Mouse (Mus musculus) cortical plate, adult 2 months (tissue): ENCODE measurements around the gene Serpinb1c. TPM values are rescaled to one million over a fixed set of nuclear protein-coding genes. Genes with fewer than 3 reads are reported as not detected.
"Not testable (repeated sequence)": the region's sequence is repeated elsewhere in the genome, so short reads cannot be mapped to it uniquely, and the experiment has no call there.

Experiments used
- H3K27ac ChIP-seq: fragments of 200-500 bp; 2 replicates; pipeline ENCODE4 v1.5.1; 2012; ENCODE audit warnings: low read length, control low read depth, inconsistent platforms; ENCODE audit not compliant: insufficient read depth
- H3K4me1 ChIP-seq: fragments of 200-500 bp; 2 replicates; pipeline ENCODE4 v1.6.1; 2011; ENCODE audit warnings: low read length; ENCODE audit not compliant: control insufficient read depth, insufficient read depth
- H3K4me3 ChIP-seq: fragments of 200-500 bp; 2 replicates; pipeline ENCODE4 v1.5.1; 2011; ENCODE audit warnings: mild to moderate bottlenecking, low read length, control low read depth; ENCODE audit not compliant: insufficient read depth
- CTCF ChIP-seq: fragments of 200-500 bp; IDR thresholded peaks from 2 replicates; pipeline ENCODE4 v1.5.1; 2011; ENCODE audit warnings: mild to moderate bottlenecking, control low read depth, low read length; ENCODE audit not compliant: insufficient read depth; ENCODE audit errors: extremely low read depth
- POLR2A ChIP-seq: fragments of 200-500 bp; IDR thresholded peaks from 2 replicates; pipeline ENCODE4 v1.6.1; 2011; ENCODE audit warnings: mild to moderate bottlenecking, low read length, control low read depth; ENCODE audit not compliant: insufficient read depth; ENCODE audit errors: extremely low read depth
- polyA plus RNA-seq: library from polyadenylated mRNA; depleted of rRNA; stranded (reverse); fragments of >200 nt; gene quantifications from 2 replicates; pipeline ENCODE4 v1.2.3, GENCODE M21; 2012

The Serpinb1c gene
- polyA plus RNA-seq, 1 experiment = not detected

DNA sequence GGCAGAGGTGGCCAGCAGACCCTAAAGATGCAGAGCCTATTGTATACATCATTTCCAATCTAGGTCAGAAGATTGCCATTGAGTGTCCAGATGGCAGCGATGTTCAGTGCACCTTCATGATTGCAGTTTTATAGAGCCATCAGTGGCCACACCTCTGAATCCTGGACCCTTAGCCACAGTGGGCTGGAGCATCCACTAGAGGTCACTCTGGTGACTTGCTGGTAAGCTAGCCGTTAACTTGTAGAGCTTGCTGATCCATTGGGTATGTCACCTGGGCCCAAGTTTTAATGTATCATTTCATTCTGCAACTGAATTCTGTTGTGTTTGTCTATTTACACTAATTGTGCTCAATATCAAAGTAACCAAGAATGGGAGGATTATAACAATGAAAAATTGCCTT lies 32.4 kb downstream of the Serpinb1c start:
- no peaks in the 10 kb centered on the region for H3K4me1 ChIP-seq
- no peak overlapping the region for H3K27ac ChIP-seq
- H3K4me3 ChIP-seq = no peak overlapping the region
- TF ChIP-seq POLR2A (no peak), CTCF (no peak)

GRCm38 (mm10) chr13:32864529-32864928 lies 33.5 kb downstream of the Serpinb1c start:
- H3K27ac ChIP-seq, H3K4me3 ChIP-seq, H3K4me1 ChIP-seq: not testable (repeated sequence)

GRCm38 (mm10) chr13:32863456-32863855 lies 34.6 kb downstream of the Serpinb1c start:
- H3K27ac ChIP-seq = no peak overlapping the region
- TF ChIP-seq CTCF (no peak), POLR2A (no peak)
- H3K4me1 ChIP-seq = no peaks in the 10 kb centered on the region
- H3K4me3 ChIP-seq = no peak overlapping the region

GRCm38 (mm10) chr13:32860821-32861220 lies 37.2 kb downstream of the Serpinb1c start:
- no peak overlapping the region for H3K27ac ChIP-seq
- TF ChIP-seq POLR2A = no peak
- TF ChIP-seq CTCF = no peak
- no peak overlapping the region for H3K4me3 ChIP-seq
- H3K4me1 ChIP-seq = no peaks in the 10 kb centered on the region

GRCm38 (mm10) chr13:32853073-32853472 lies 44.9 kb downstream of the Serpinb1c start:
- TF ChIP-seq CTCF (no peak), POLR2A (no peak)
- H3K4me1 ChIP-seq = no peaks in the 10 kb centered on the region
- no peak overlapping the region for H3K4me3 ChIP-seq
- no peak overlapping the region for H3K27ac ChIP-seq

DNA sequence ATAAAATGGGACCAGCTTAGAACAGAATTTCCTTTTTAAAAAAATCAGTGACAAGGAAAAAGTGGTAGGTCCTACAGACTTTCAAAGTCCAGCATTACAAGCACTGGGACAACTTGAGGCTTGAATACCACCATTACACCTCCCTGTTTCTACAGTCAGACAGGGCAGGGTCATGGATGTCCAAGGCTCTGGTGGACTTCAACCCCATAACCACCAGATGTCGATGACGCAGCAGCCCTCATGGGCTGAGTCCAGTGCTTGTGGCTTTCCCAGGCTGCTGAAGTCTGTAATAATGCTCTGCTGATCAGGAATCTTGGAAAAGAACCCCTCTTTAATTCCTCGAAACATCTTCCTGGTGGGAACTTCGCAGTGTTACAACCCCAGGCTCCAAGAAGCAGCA lies 45.5 kb downstream of the Serpinb1c start:
- TF ChIP-seq POLR2A = no peak
- H3K27ac ChIP-seq = no peak overlapping the region

GRCm38 (mm10) chr13:32851967-32852366 lies 46.0 kb downstream of the Serpinb1c start:
- Histone ChIP-seq H3K4me3 (no peak overlapping the region), H3K4me1 (no peaks in the 10 kb centered on the region), H3K27ac (no peak overlapping the region)
- no peak for TF ChIP-seq POLR2A
- peak; percentile 68 for TF ChIP-seq CTCF

More for the DNA sequence above, 45.5 kb downstream of the Serpinb1c start:
- no peaks in the 10 kb centered on the region for H3K4me1 ChIP-seq
- H3K4me3 ChIP-seq = no peak overlapping the region

DNA sequence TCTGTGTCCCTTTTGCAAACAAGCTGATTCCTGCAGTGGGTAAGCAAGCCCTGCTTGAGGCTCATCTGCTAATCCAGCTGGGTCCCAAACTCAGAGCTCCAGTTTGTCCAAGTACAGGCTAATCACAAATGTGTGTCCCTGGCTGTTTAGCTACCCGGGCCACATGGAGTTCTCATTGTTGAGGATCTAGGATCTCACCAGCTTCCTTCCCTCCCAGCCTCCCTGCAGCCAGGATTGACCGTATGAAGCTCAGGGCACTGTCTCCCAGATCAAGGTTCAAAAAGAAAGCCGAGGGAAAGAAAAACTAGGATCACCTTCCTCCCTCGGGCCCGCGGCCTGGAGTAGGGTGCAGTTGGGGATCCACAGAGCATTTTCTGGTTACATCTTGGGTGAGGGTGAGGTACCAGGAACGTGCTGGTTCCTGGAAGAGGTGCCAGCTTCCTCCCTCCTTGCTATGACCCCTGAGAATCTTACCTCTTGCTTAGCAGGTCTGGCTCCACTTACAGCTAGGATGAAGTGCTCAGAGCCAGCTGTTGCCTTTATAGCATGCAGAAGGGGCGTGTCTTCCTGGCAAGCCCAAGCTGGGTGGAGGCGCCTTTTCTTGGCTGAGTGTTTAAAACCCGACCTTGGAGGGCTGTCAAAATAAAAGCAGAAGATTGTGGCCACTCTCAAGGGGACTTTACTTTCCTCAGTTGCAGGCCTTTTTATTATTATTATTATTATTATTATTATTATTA lies 47.2 kb downstream of the Serpinb1c start, which contains the start of gene Serpinb1a:
Gene Serpinb1a, minus strand, starts transcription at position 518 of the 737 bp plus-strand sequence.
- Histone ChIP-seq H3K4me3 (no peak within 1 kb of the TSS), H3K27ac (no peak within 1 kb of the TSS), H3K4me1 (no peaks in the 10 kb centered on the region)
- TF ChIP-seq POLR2A (no peak), CTCF (no peak)

GRCm38 (mm10) chr13:32850156-32850555 lies 47.9 kb downstream of the Serpinb1c start:
- H3K4me1 ChIP-seq = no peaks in the 10 kb centered on the region
- TF ChIP-seq CTCF = no peak
- no peak for TF ChIP-seq POLR2A
- H3K4me3 ChIP-seq = no peak overlapping the region
- no peak overlapping the region for H3K27ac ChIP-seq

- no peak overlapping the region for H3K27ac ChIP-seq
- TF ChIP-seq POLR2A (no peak), CTCF (no peak)
- no peak overlapping the region for H3K4me3 ChIP-seq
- H3K4me1 ChIP-seq = no peaks in the 10 kb centered on the region
Measured at GRCm38 (mm10) chr13:32849531-32850123, 48.4 kb downstream of the Serpinb1c start.
